Mouse (Mus musculus): ENCODE measurements around the gene Myo1d. TPM values are rescaled to one million over a fixed set of nuclear protein-coding genes. Genes with fewer than 3 reads are reported as not detected.

Gene Myo1d
- total and polyA plus RNA-seq, 3 experiments = 15.9 to 81.1 (median 41.7) TPM

GRCm38 (mm10) chr11:80453198-80453597 is 326.6 kb downstream of the Myo1d start:
- H3K79me2 ChIP-seq (ENCODE audit: control insufficient read depth, insufficient read depth, low read length, poor library complexity) = no peaks in the 10 kb centered on the region; the same call in 1 of the 2 replicates
- H3K27me3 ChIP-seq (ENCODE audit: control insufficient read depth in 1 of 2, insufficient read depth in 2 of 2, low read length in 2 of 2) = no peaks in the 10 kb centered on the region
- H3K9me3 ChIP-seq (replicated peaks; ENCODE audit: insufficient read depth, low read length) = no peaks in the 10 kb centered on the region
- peaks cover 4 to 16% of the 10 kb centered on the region in 2 experiments; a peak in 3 of 4 replicates for H3K4me1 ChIP-seq (ENCODE audit: control insufficient read depth in 1 of 2, insufficient read depth in 2 of 2, low read length in 2 of 2)
- TF ChIP-seq MXI1 (IDR thresholded peaks at IDR 0.05; ENCODE audit: low read depth, low read length) (no peak; the same call in 1 of the 2 replicates), EP300 (IDR thresholded peaks at IDR 0.05; ENCODE audit: low read depth in 1 of 2, low read length in 2 of 2) (peak; percentile 71 to 73), UBTF (IDR thresholded peaks at IDR 0.05; ENCODE audit: borderline replicate concordance, insufficient read depth, low read depth, low read length) (no peak), RAD21 (IDR thresholded peaks at IDR 0.05; ENCODE audit: low read depth, low read length) (no peak), ETS1 (IDR thresholded peaks at IDR 0.05; ENCODE audit: low read depth, low read length) (peak; percentile 55; the same call in 1 of the 2 replicates), GATA1 (IDR thresholded peaks at IDR 0.05; ENCODE audit: low read depth, low read length) (peak; percentile 71), MAZ (IDR thresholded peaks at IDR 0.05; ENCODE audit: low read depth, low read length) (no peak), NRF1 (IDR thresholded peaks at IDR 0.05; ENCODE audit: insufficient read depth, low read depth, low read length, poor library complexity, severe bottlenecking) (no peak), ZNF384 (IDR thresholded peaks at IDR 0.05; ENCODE audit: low read depth, low read length) (peak; percentile 28; the same call in 1 of the 2 replicates), RCOR1 (IDR thresholded peaks at IDR 0.05; ENCODE audit: low read depth, low read length) (peak; percentile 78; the same call in 1 of the 2 replicates), CHD2 (IDR thresholded peaks at IDR 0.05; ENCODE audit: low read length) (no peak), ELF1 (IDR thresholded peaks at IDR 0.05; ENCODE audit: low read depth, low read length) (no peak), TCF12 (IDR thresholded peaks at IDR 0.05; ENCODE audit: low read depth, low read length) (peak; percentile 26; the same call in 1 of the 2 replicates), CTCF (IDR thresholded peaks at IDR 0.05 in 2 of 3, conservative IDR thresholded peaks at IDR 0.05 in 1 of 3; ENCODE audit: control insufficient read depth in 1 of 3, insufficient read depth in 1 of 3, low read depth in 2 of 3, low read length in 3 of 3, poor library complexity in 1 of 3, severe bottlenecking in 1 of 3) (no peak)
- H3K9ac ChIP-seq (ENCODE audit: control insufficient read depth, low read depth, low read length, poor library complexity, severe bottlenecking) = no peak overlapping the region
- H3K27ac ChIP-seq (ENCODE audit: control insufficient read depth, low read depth, low read length) = no peak overlapping the region
- H3K4me3 ChIP-seq (ENCODE audit: control insufficient read depth in 1 of 2, insufficient read depth in 1 of 2, low read depth in 2 of 2, low read length in 2 of 2) = no peak overlapping the region
- H3K36me3 ChIP-seq (ENCODE audit: control insufficient read depth in 1 of 2, insufficient read depth in 2 of 2, low read length in 2 of 2) = peaks cover 34 to 59% of the 10 kb centered on the region in 2 experiments
- DNase-seq (ENCODE audit: low read depth, low spot score) = no peak

GRCm38 (mm10) chr11:80452242-80452641 is 327.6 kb downstream of the Myo1d start:
- H3K36me3 ChIP-seq (ENCODE audit: control insufficient read depth in 1 of 2, insufficient read depth in 2 of 2, low read length in 2 of 2) = peaks cover 37 to 60% of the 10 kb centered on the region in 2 experiments
- peak; percentile 75 for DNase-seq (ENCODE audit: low read depth, low spot score)
- no peaks in the 10 kb centered on the region; the same call in 1 of the 2 replicates for H3K79me2 ChIP-seq (ENCODE audit: control insufficient read depth, insufficient read depth, low read length, poor library complexity)
- peaks cover 4 to 16% of the 10 kb centered on the region in 2 experiments; a peak in 3 of 4 replicates for H3K4me1 ChIP-seq (ENCODE audit: control insufficient read depth in 1 of 2, insufficient read depth in 2 of 2, low read length in 2 of 2)
- TF ChIP-seq GATA1 (IDR thresholded peaks at IDR 0.05; ENCODE audit: low read depth, low read length) = peak; percentile 88
- TF ChIP-seq USF2 (IDR thresholded peaks at IDR 0.05; ENCODE audit: borderline replicate concordance in 1 of 2, insufficient read depth in 1 of 2, low read depth in 1 of 2, low read length in 2 of 2) = 0 out of 4 replicates have a peak, but pooled peaks of 1 of the 2 experiments have one; percentile 27
- no peak for TF ChIP-seq ZKSCAN1 (IDR thresholded peaks at IDR 0.05; ENCODE audit: low read depth, low read length)
- peak; percentile 98 for TF ChIP-seq MYC (IDR thresholded peaks at IDR 0.05; ENCODE audit: low read depth, low read length)
- peak; percentile 67; the same call in 1 of the 2 replicates for TF ChIP-seq MAFK (IDR thresholded peaks at IDR 0.05; ENCODE audit: borderline replicate concordance, low read depth, low read length)
- no peak for TF ChIP-seq UBTF (IDR thresholded peaks at IDR 0.05; ENCODE audit: borderline replicate concordance, insufficient read depth, low read depth, low read length)
- TF ChIP-seq GABPA (IDR thresholded peaks at IDR 0.05; ENCODE audit: low read depth, low read length) = no peak
- peak; percentile 99 for TF ChIP-seq MXI1 (IDR thresholded peaks at IDR 0.05; ENCODE audit: low read depth, low read length)
- TF ChIP-seq ETS1 (IDR thresholded peaks at IDR 0.05; ENCODE audit: low read depth, low read length) = peak; percentile 75
- TF ChIP-seq ELF1 (IDR thresholded peaks at IDR 0.05; ENCODE audit: low read depth, low read length) = peak; percentile 74
- peak; percentile 98 for TF ChIP-seq SIN3A (IDR thresholded peaks at IDR 0.05; ENCODE audit: low read length)
- peak; percentile 46; the same call in 1 of the 2 replicates for TF ChIP-seq ZNF384 (IDR thresholded peaks at IDR 0.05; ENCODE audit: low read depth, low read length)
- peak; percentile 99 for TF ChIP-seq MAX (IDR thresholded peaks at IDR 0.05; ENCODE audit: low read length)
- 0 out of 4 replicates have a peak, but pooled peaks of 1 of the 2 experiments have one; percentile 3 for TF ChIP-seq EP300 (IDR thresholded peaks at IDR 0.05; ENCODE audit: low read depth in 1 of 2, low read length in 2 of 2)
- no peak for TF ChIP-seq CHD2 (IDR thresholded peaks at IDR 0.05; ENCODE audit: low read length)
- no peak for TF ChIP-seq JUND (IDR thresholded peaks at IDR 0.05; ENCODE audit: low read depth, low read length)
- peak; percentile 87 for TF ChIP-seq USF1 (IDR thresholded peaks at IDR 0.05; ENCODE audit: low read depth, low read length)
- no peak overlapping the region for H3K4me3 ChIP-seq (ENCODE audit: control insufficient read depth in 1 of 2, insufficient read depth in 1 of 2, low read depth in 2 of 2, low read length in 2 of 2)
- no peak overlapping the region for H3K9ac ChIP-seq (ENCODE audit: control insufficient read depth, low read depth, low read length, poor library complexity, severe bottlenecking)
- no peaks in the 10 kb centered on the region for H3K9me3 ChIP-seq (replicated peaks; ENCODE audit: insufficient read depth, low read length)
- H3K27ac ChIP-seq (ENCODE audit: control insufficient read depth, low read depth, low read length) = peak overlapping the region; percentile 12
- no peaks in the 10 kb centered on the region for H3K27me3 ChIP-seq (ENCODE audit: control insufficient read depth in 1 of 2, insufficient read depth in 2 of 2, low read length in 2 of 2)

Data from MEL (cell line).